Mouse (Mus musculus) hindbrain, embryonic 15.5 days (tissue): ENCODE measurements around the gene Ltb4r1. TPM values are rescaled to one million over a fixed set of nuclear protein-coding genes. Genes with fewer than 3 reads are reported as not detected.
A peak's percentile ranks its signal among the peaks of the same experiment; 100 is the strongest.
"Not testable (repeated sequence)": the region's sequence is repeated elsewhere in the genome, so short reads cannot be mapped to it uniquely, and the experiment has no call there.

Experiments
- ATAC-seq: fragments of 200-750 bp; cut with Nextera tagmentation; 2 replicates; pipeline ENCODE4 v1.8.0; 2017; ENCODE audit warnings: low read depth, moderate number of reproducible peaks, moderate TSS enrichment; ENCODE audit not compliant: low FRiP score
- H3K27ac ChIP-seq: fragments of 300-500 bp; sonication (generic); replicated peaks from 2 replicates; pipeline ENCODE4 v1.5.1; 2015; ENCODE audit warnings: mild to moderate bottlenecking, inconsistent platforms
- H3K27me3 ChIP-seq: fragments of 300-500 bp; sonication (generic); 2 replicates; pipeline ENCODE4 v1.6.1; 2015; ENCODE audit warnings: control low read depth, inconsistent platforms
- H3K36me3 ChIP-seq: fragments of 300-500 bp; sonication (generic); 2 replicates; pipeline ENCODE4 v1.6.1; 2015; ENCODE audit warnings: control low read depth, inconsistent platforms
- H3K4me1 ChIP-seq: fragments of 300-500 bp; sonication (generic); replicated peaks from 2 replicates; pipeline ENCODE4 v1.6.1; 2015; ENCODE audit warnings: control low read depth, inconsistent platforms
- H3K4me2 ChIP-seq: fragments of 300-500 bp; sonication (generic); 2 replicates; pipeline ENCODE4 v1.6.1; 2015; ENCODE audit warnings: moderate library complexity, mild to moderate bottlenecking, inconsistent platforms
- H3K4me3 ChIP-seq: fragments of 300-500 bp; sonication (generic); 2 replicates; pipeline ENCODE4 v1.5.1; 2015; ENCODE audit warnings: mild to moderate bottlenecking, inconsistent platforms
- H3K9ac ChIP-seq: fragments of 300-500 bp; sonication (generic); 2 replicates; pipeline ENCODE4 v1.6.1; 2015; ENCODE audit warnings: inconsistent platforms
- H3K9me3 ChIP-seq: fragments of 300-500 bp; sonication (generic); 2 replicates; pipeline ENCODE4 v1.6.1; 2016; ENCODE audit warnings: control low read depth, inconsistent platforms
- WGBS: fragments of 180-500 bp; shearing (Covaris S2); methylation state at CpG from one replicate; pipeline ENCODE4 v1.1.7; 2015; 5-methylcytosine and 5-hydroxymethylcytosine counted together
- polyA plus RNA-seq: library from polyadenylated mRNA; unstranded; fragments of >200 nt; fragmentation: Nextera tagmentation; extraction: Ambion mirVana; gene quantifications from 2 replicates; pipeline ENCODE4 v1.2.1, GENCODE M21; 2015

Ltb4r1 gene
- polyA plus RNA-seq, 1 experiment from 2014 or later, result 0.91 TPM

DNA sequence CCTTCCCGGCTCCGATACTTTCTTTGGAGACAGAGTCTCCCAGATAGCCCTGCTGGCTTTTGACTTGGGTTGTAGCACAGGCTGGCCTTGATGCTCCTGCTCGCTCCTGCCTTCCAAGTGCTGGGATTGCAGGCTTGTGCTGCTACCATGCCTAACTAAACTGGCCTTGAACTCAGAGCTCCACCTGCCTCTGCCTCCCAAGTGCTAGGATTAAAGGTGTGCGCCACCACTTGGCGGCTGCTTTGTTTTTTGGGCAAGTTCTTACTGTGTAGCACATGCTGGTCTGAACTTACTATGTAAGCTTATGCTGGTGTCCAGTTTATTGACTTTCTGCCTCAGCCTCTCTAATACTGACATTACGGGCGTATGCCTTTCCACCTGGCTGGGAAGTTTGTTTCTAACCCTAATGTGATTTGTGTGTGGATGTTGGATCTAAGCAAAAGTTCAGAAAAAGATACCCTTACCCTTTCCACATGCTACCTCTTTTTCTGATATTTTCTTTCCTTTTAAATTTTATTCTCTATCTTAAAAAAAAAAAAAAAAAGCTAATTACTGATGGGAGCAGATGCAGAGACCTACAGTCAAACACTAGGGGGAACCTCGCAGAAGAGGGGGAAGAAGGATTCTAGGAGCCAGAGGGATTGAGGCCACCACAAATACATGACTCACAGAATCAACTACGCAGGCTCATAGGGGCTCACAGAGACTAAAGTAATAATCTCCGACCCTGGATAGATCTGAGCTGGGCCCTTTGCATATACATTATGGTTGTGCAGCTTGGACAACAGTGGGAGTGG, 18.5 kb upstream of the Ltb4r1 start:
- no peak for ATAC-seq
- Histone ChIP-seq H3K9ac (no peak overlapping the region), H3K27me3 (no peaks in the 10 kb centered on the region), H3K4me1 (peaks cover 41% of the 10 kb centered on the region), H3K36me3 (peaks cover 22% of the 10 kb centered on the region), H3K27ac (no peak overlapping the region), H3K9me3 (no peaks in the 10 kb centered on the region), H3K4me2 (peak overlapping the region; percentile 96), H3K4me3 (no peak overlapping the region)
- 92% methylated on average over 10 of the region's 10 CpGs for WGBS

DNA sequence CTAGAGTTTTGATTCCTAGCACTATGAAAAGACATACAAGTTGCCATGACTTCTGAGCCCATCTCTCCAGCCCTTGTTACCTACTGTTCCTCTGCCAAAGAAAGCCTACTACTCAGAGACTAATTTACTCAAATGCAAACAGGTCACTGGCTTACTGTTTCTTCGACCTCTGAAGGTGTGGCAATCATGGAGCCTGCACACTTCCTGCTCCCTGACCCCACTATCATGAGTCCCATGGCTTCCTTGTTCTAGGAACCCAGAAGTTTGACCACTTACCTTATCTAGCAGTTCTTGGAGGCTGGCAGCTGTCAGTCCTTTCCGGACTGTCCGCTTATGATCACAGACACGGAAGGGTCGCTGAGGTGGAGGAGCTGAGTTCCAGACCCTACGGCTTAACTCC, 8.2 kb upstream of the Ltb4r1 start:
- Histone ChIP-seq H3K27ac (no peak overlapping the region), H3K4me2 (no peak overlapping the region), H3K36me3 (peaks cover 40% of the 10 kb centered on the region), H3K27me3 (peaks cover 6% of the 10 kb centered on the region), H3K9me3 (no peaks in the 10 kb centered on the region), H3K4me3 (no peak overlapping the region), H3K4me1 (peaks cover 11% of the 10 kb centered on the region), H3K9ac (no peak overlapping the region)
- 87% methylated on average over 6 of the region's 6 CpGs for WGBS
- ATAC-seq, result no peak

DNA sequence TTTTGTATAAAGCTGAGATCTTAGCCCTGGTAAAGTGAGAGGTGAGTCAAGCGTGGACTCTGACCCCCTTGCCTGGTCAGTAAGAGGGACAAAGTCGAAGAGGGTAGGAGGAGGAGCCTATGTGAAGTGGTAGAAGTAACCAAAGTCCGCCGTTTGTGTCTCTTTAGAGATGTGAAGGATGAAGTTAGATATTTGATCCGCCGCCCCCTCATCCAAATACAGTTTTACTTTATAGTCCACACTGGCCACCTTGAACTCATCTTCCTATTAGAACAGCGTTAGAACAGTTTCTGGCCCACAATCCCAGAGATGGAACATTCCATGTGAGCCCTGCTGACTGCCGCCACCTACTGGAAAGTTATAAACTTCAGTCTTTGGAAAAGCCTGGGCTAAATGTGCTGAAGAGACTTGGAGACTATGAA, 7.4 kb upstream of the Ltb4r1 start, which contains the start of gene Cideb:
TSS of gene Cideb (minus strand) at position 96 of the 422 bp plus-strand sequence.
- 17% methylated on average over 8 of the region's 8 CpGs for WGBS
- ATAC-seq, result no peak
- Histone ChIP-seq H3K27ac (no peak within 1 kb of the TSS), H3K4me3 (no peak within 1 kb of the TSS), H3K27me3 (peaks cover 9% of the 10 kb centered on the region), H3K4me2 (peak within 1 kb of the TSS; percentile 29), H3K9ac (no peak within 1 kb of the TSS), H3K9me3 (no peaks in the 10 kb centered on the region), H3K36me3 (peaks cover 32% of the 10 kb centered on the region), H3K4me1 (peaks cover 15% of the 10 kb centered on the region)

DNA sequence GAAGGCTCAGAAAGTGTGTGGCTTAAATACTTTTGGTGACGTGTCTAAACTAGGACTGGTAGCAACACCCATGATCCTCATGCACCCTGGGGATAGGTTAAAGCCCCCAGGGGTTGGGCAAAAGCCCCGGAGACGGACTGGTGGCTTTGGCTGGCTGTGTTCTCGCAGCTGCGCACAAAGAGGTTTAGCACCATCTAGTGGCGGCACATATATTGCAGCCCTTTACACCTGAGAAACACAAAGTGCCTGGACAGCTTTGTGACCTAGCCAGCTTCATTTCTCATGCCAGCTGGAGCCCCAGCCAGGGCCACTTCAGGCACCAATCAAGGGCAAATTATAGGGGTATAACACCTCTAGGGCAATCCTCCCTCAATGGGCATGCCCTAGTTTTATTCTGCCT, 5.6 kb upstream of the Ltb4r1 start:
- H3K4me1 ChIP-seq, result peaks cover 15% of the 10 kb centered on the region
- not testable (repeated sequence) for H3K4me3 ChIP-seq, H3K9ac ChIP-seq, H3K9me3 ChIP-seq, H3K27ac ChIP-seq, ATAC-seq
- H3K4me2 ChIP-seq, result peak overlapping the region; percentile 44
- H3K27me3 ChIP-seq, result peaks cover 23% of the 10 kb centered on the region
- H3K36me3 ChIP-seq, result peaks cover 14% of the 10 kb centered on the region
- under 1% methylated on average over 6 of the region's 6 CpGs for WGBS

- Histone ChIP-seq H3K4me1 (peaks cover 15% of the 10 kb centered on the region), H3K27ac (peak within 1 kb of the TSS; percentile 62), H3K27me3 (peaks cover 33% of the 10 kb centered on the region), H3K4me3 (peak within 1 kb of the TSS; percentile 48), H3K9ac (peak within 1 kb of the TSS; percentile 63), H3K36me3 (peaks cover 5% of the 10 kb centered on the region; the same call in 1 of the 2 replicates), H3K4me2 (peak within 1 kb of the TSS; percentile 88), H3K9me3 (no peaks in the 10 kb centered on the region)
- ATAC-seq, result no peak
- 78% methylated on average over 6 of the region's 6 CpGs for WGBS
These were observed 4.6 kb upstream of the Ltb4r1 start, which contains the start of gene Ltb4r2 for GRCm38 (mm10) chr14:55761163-55761562. TSS of gene Ltb4r2 (plus strand) at chr14:55761428.

DNA sequence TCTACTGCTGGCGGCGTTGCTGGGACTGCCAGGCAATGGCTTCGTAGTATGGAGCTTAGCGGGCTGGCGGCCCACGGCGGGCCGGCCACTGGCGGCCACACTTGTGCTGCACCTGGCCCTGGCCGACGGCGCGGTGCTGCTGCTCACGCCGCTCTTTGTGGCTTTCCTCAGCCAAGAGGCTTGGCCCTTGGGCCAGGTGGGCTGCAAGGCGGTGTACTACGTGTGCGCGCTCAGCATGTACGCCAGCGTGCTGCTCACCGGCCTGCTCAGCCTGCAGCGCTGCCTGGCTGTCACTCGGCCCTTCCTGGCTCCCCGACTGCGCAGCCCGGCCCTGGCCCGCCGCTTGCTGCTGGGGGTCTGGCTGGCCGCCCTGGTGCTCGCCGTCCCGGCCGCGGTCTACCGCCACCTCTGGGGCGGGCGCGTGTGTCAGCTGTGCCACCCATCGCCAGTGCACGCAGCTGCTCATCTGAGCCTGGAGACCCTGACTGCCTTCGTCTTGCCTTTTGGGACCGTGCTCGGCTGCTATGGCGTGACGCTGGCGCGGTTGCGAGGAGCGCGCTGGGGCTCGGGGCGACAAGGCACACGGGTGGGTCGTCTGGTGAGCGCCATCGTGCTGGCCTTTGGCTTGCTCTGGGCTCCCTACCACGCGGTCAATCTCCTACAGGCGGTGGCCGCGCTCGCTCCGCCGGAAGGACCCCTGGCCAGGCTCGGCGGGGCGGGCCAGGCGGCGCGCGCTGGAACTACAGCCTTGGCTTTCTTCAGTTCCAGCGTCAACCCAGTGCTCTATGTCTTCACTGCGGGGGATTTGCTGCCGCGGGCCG, 3.6 kb upstream of the Ltb4r1 start:
- peak overlapping the region; percentile 62 for H3K27ac ChIP-seq
- peaks cover 40% of the 10 kb centered on the region for H3K27me3 ChIP-seq
- H3K4me3 ChIP-seq, result peak overlapping the region; percentile 48
- no peaks in the 10 kb centered on the region for H3K36me3 ChIP-seq
- peak overlapping the region; percentile 63 for H3K9ac ChIP-seq
- under 1% methylated on average over 77 of the region's 77 CpGs for WGBS
- H3K4me2 ChIP-seq, result peak overlapping the region; percentile 88
- ATAC-seq, result peak; percentile 71
- peaks cover 15% of the 10 kb centered on the region for H3K4me1 ChIP-seq
- H3K9me3 ChIP-seq, result no peaks in the 10 kb centered on the region

- ATAC-seq, result no peak
- WGBS, result 65% methylated on average over 7 of the region's 7 CpGs
- H3K27me3 ChIP-seq, result peaks cover 44% of the 10 kb centered on the region
- H3K4me1 ChIP-seq, result peaks cover 22% of the 10 kb centered on the region
- no peaks in the 10 kb centered on the region for H3K36me3 ChIP-seq
- H3K27ac ChIP-seq, result no peak overlapping the region
- no peaks in the 10 kb centered on the region for H3K9me3 ChIP-seq
- H3K4me2 ChIP-seq, result peak overlapping the region; percentile 88; the same call in 1 of the 2 replicates
- H3K4me3 ChIP-seq, result no peak overlapping the region
- H3K9ac ChIP-seq, result no peak overlapping the region
These were observed 2.6 kb upstream of the Ltb4r1 start for GRCm38 (mm10) chr14:55763166-55763565.

DNA sequence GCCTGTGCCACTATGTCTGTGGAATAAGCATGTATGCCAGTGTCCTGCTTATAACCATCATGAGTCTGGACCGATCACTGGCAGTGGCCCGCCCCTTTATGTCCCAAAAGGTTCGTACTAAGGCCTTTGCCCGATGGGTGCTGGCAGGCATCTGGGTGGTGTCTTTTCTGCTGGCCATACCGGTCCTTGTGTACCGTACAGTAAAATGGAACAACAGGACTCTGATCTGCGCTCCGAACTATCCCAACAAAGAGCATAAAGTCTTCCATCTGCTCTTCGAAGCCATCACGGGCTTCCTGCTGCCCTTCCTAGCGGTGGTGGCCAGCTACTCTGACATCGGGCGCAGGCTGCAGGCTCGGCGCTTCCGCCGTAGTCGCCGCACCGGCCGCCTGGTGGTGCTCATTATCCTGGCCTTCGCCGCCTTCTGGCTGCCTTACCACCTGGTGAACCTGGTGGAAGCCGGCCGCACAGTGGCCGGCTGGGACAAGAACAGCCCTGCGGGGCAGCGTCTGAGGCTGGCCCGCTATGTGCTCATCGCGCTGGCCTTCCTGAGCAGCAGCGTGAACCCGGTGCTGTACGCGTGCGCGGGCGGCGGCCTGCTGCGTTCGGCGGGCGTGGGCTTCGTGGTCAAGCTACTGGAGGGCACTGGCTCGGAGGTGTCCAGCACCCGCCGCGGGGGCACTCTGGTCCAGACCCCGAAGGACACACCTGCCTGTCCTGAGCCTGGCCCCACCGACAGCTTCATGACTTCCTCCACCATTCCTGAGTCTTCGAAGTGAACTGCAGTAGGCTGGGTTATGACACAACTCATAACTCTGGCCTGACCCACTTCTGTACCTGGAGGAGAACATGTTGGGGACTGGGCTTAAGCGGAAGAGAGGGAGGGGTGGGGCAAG, 2.0 kb downstream of the Ltb4r1 start:
- ATAC-seq, result peak; percentile 49
- Histone ChIP-seq H3K9ac (peak overlapping the region; percentile 47), H3K4me3 (peak overlapping the region; percentile 42), H3K27me3 (peaks cover 51% of the 10 kb centered on the region), H3K9me3 (no peaks in the 10 kb centered on the region), H3K36me3 (no peaks in the 10 kb centered on the region), H3K4me2 (peak overlapping the region; percentile 82), H3K27ac (no peak overlapping the region), H3K4me1 (peaks cover 11% of the 10 kb centered on the region)
- 13% methylated on average over 52 of the region's 52 CpGs for WGBS

DNA sequence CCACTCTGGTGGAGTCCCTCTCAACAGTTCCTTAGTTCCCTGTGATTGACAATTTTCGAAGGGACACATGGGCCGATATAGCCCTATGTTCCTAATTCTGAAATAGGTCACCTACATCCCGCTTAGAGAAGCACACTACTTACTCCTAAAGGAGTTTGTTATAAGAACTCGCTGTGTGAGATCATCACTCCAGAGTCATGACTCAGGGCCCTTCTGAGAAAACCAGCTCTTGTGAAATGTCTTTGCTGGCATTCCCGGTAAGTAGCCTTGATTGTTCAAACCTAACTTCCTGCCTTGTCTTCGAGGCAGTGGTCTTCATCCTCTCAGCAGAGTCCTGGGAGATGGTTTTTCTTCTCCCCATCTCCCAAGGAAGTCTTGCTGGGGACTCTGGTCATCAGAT, 2.8 kb downstream of the Ltb4r1 start:
- WGBS, result 87% methylated on average over 6 of the region's 6 CpGs
- no peak overlapping the region for H3K4me2 ChIP-seq
- no peak for ATAC-seq
- H3K9ac ChIP-seq, result no peak overlapping the region
- peaks cover 46% of the 10 kb centered on the region for H3K27me3 ChIP-seq
- no peak overlapping the region for H3K4me3 ChIP-seq
- H3K9me3 ChIP-seq, result no peaks in the 10 kb centered on the region
- no peak overlapping the region for H3K27ac ChIP-seq
- peaks cover 9% of the 10 kb centered on the region for H3K4me1 ChIP-seq
- no peaks in the 10 kb centered on the region for H3K36me3 ChIP-seq

- H3K9me3 ChIP-seq, result no peaks in the 10 kb centered on the region
- H3K9ac ChIP-seq, result no peak overlapping the region
- WGBS, result 78% methylated on average over 16 of the region's 16 CpGs
- peaks cover 43% of the 10 kb centered on the region for H3K27me3 ChIP-seq
- H3K4me1 ChIP-seq, result peaks cover 9% of the 10 kb centered on the region
- no peak overlapping the region for H3K4me2 ChIP-seq
- H3K4me3 ChIP-seq, result no peak overlapping the region
- H3K27ac ChIP-seq, result no peak overlapping the region
- ATAC-seq, result no peak
- H3K36me3 ChIP-seq, result no peaks in the 10 kb centered on the region
These were observed 3.4 kb downstream of the Ltb4r1 start for GRCm38 (mm10) chr14:55769087-55769703.

DNA sequence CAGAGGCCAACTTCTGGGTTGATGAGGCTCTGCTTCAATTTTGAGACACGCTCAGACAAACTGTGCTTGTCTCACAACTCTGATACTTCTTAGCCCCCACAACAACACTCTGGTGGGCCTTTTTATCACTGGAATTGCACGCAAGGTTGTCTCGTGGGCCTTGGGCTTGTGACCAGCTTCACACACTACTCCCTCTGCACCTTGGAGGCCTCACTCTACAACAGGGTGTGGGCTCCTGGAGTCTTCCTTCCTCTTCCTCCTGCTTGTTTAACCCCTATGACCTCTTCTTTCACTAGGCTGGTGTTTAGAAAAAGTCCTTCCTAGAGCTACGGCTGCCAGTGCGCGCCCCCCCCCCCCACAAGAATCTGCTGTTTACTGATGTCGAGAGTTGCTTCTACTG, 10.9 kb downstream of the Ltb4r1 start:
- Histone ChIP-seq H3K36me3 (no peaks in the 10 kb centered on the region), H3K4me3 (no peak overlapping the region), H3K27me3 (peaks cover 3% of the 10 kb centered on the region), H3K9ac (no peak overlapping the region), H3K9me3 (no peaks in the 10 kb centered on the region), H3K4me2 (no peak overlapping the region), H3K4me1 (peaks cover 4% of the 10 kb centered on the region), H3K27ac (no peak overlapping the region)
- 82% methylated on average over 7 of the region's 7 CpGs for WGBS
- ATAC-seq, result no peak
